Mouse (Mus musculus): Measurements from ENCODE around the gene Gprin2. TPM values are rescaled to one million over a fixed set of nuclear protein-coding genes. Genes with fewer than 3 reads are reported as not detected.
A peak's percentile ranks its signal among the peaks of the same experiment; 100 is the strongest.

Gprin2 gene
- 0.03 and 0.16 TPM in 2 replicates for polyA plus RNA-seq (2014; fragmentation: Nextera tagmentation; extraction: Ambion mirVana)

- Histone ChIP-seq H3K4me3 (ENCODE audit: low read depth, low read length) (peak within 1 kb of the TSS; percentile 64), H3K4me2 (peak within 1 kb of the TSS; percentile 94), H3K36me3 (ENCODE audit: control insufficient read depth, insufficient read depth, low read length) (no peaks in the 10 kb centered on the region), H3K9me3 (ENCODE audit: control insufficient read depth, low read length) (no peaks in the 10 kb centered on the region), H3K4me1 (replicated peaks; ENCODE audit: control insufficient read depth, insufficient read depth, low read length) (0 out of 2 replicates have a peak, but pooled peaks cover 3% of the 10 kb centered on the region), H3K27me3 (replicated peaks; ENCODE audit: control insufficient read depth, insufficient read depth, low read length) (peaks cover 20% of the 10 kb centered on the region), H3K27ac (ENCODE audit: low read depth, low read length) (no peak within 1 kb of the TSS), H3K9ac (ENCODE audit: low read depth, low read length) (peak within 1 kb of the TSS; percentile 41)
- ATAC-seq (replicated peaks; ENCODE audit: low FRiP score) = peak; percentile 15; the same call in 1 of the 2 replicates
- 5% methylated on average over 49 of the region's 52 CpGs for WGBS
- peak; percentile 37 for DNase-seq (ENCODE audit: low spot score)
These were observed at the start of gene Gprin2 for GRCm38 (mm10) chr14:34201231-34202035. Gene Gprin2 (minus strand): TSS chr14:34201653.

- Histone ChIP-seq H3K9ac (ENCODE audit: low read depth, low read length) (no peak overlapping the region), H3K4me2 (no peak overlapping the region), H3K27ac (ENCODE audit: low read depth, low read length) (peak overlapping the region; percentile 71), H3K9me3 (ENCODE audit: control insufficient read depth, low read length) (no peaks in the 10 kb centered on the region), H3K27me3 (replicated peaks; ENCODE audit: control insufficient read depth, insufficient read depth, low read length) (no peaks in the 10 kb centered on the region), H3K4me1 (replicated peaks; ENCODE audit: control insufficient read depth, insufficient read depth, low read length) (peaks cover 6% of the 10 kb centered on the region), H3K36me3 (ENCODE audit: control insufficient read depth, insufficient read depth, low read length) (peaks cover 2% of the 10 kb centered on the region; the same call in 1 of the 2 replicates), H3K4me3 (ENCODE audit: low read depth, low read length) (no peak overlapping the region)
- WGBS = 69% methylated on average over 6 of the region's 6 CpGs
- DNase-seq (ENCODE audit: low spot score) (no peak), ATAC-seq (replicated peaks; ENCODE audit: low FRiP score) (peak; percentile 57; the same call in 1 of the 2 replicates)
These were observed 39.2 kb upstream of the Gprin2 start for GRCm38 (mm10) chr14:34240676-34241075.

GRCm38 (mm10) chr14:34240263-34240662 is 38.8 kb upstream of the Gprin2 start:
- H3K4me3 ChIP-seq (ENCODE audit: low read depth, low read length) = no peak overlapping the region
- H3K27ac ChIP-seq (ENCODE audit: low read depth, low read length) = peak overlapping the region; percentile 71
- H3K9me3 ChIP-seq (ENCODE audit: control insufficient read depth, low read length) = no peaks in the 10 kb centered on the region
- H3K4me1 ChIP-seq (replicated peaks; ENCODE audit: control insufficient read depth, insufficient read depth, low read length) = peaks cover 6% of the 10 kb centered on the region
- 36% methylated on average over 10 of the region's 10 CpGs for WGBS
- DNase-seq (ENCODE audit: low spot score) = no peak
- peaks cover 2% of the 10 kb centered on the region; the same call in 1 of the 2 replicates for H3K36me3 ChIP-seq (ENCODE audit: control insufficient read depth, insufficient read depth, low read length)
- no peak overlapping the region for H3K9ac ChIP-seq (ENCODE audit: low read depth, low read length)
- H3K27me3 ChIP-seq (replicated peaks; ENCODE audit: control insufficient read depth, insufficient read depth, low read length) = no peaks in the 10 kb centered on the region
- ATAC-seq (replicated peaks; ENCODE audit: low FRiP score) = no peak; the same call in 1 of the 2 replicates
- no peak overlapping the region for H3K4me2 ChIP-seq

- H3K4me2 ChIP-seq = peak overlapping the region; percentile 65
- no peaks in the 10 kb centered on the region for H3K27me3 ChIP-seq (replicated peaks; ENCODE audit: control insufficient read depth, insufficient read depth, low read length)
- H3K4me3 ChIP-seq (ENCODE audit: low read depth, low read length) = peak overlapping the region; percentile 21
- ATAC-seq (replicated peaks; ENCODE audit: low FRiP score) = peak; percentile 96
- DNase-seq (ENCODE audit: low spot score) = peak; percentile 61
- no peak overlapping the region for H3K9ac ChIP-seq (ENCODE audit: low read depth, low read length)
- H3K9me3 ChIP-seq (ENCODE audit: control insufficient read depth, low read length) = no peaks in the 10 kb centered on the region
- no peaks in the 10 kb centered on the region for H3K4me1 ChIP-seq (replicated peaks; ENCODE audit: control insufficient read depth, insufficient read depth, low read length)
- H3K27ac ChIP-seq (ENCODE audit: low read depth, low read length) = no peak overlapping the region
- H3K36me3 ChIP-seq (ENCODE audit: control insufficient read depth, insufficient read depth, low read length) = peaks cover 2% of the 10 kb centered on the region; the same call in 1 of the 2 replicates
- 14% methylated on average over 16 of the region's 16 CpGs for WGBS
These were observed 33.4 kb upstream of the Gprin2 start for GRCm38 (mm10) chr14:34234630-34235380.

GRCm38 (mm10) chr14:34233846-34234245 is 32.4 kb upstream of the Gprin2 start:
- H3K9me3 ChIP-seq (ENCODE audit: control insufficient read depth, low read length) = no peaks in the 10 kb centered on the region
- peaks cover 2% of the 10 kb centered on the region; the same call in 1 of the 2 replicates for H3K36me3 ChIP-seq (ENCODE audit: control insufficient read depth, insufficient read depth, low read length)
- ATAC-seq (replicated peaks; ENCODE audit: low FRiP score) (no peak), DNase-seq (ENCODE audit: low spot score) (no peak)
- no peak overlapping the region for H3K4me3 ChIP-seq (ENCODE audit: low read depth, low read length)
- no peak overlapping the region for H3K27ac ChIP-seq (ENCODE audit: low read depth, low read length)
- H3K4me2 ChIP-seq = no peak overlapping the region
- 68% methylated on average over 4 of the region's 4 CpGs for WGBS
- H3K4me1 ChIP-seq (replicated peaks; ENCODE audit: control insufficient read depth, insufficient read depth, low read length) = no peaks in the 10 kb centered on the region
- no peaks in the 10 kb centered on the region for H3K27me3 ChIP-seq (replicated peaks; ENCODE audit: control insufficient read depth, insufficient read depth, low read length)
- no peak overlapping the region for H3K9ac ChIP-seq (ENCODE audit: low read depth, low read length)

GRCm38 (mm10) chr14:34232866-34233680 is 31.6 kb upstream of the Gprin2 start:
- no peak overlapping the region for H3K4me3 ChIP-seq (ENCODE audit: low read depth, low read length)
- no peak for DNase-seq (ENCODE audit: low spot score)
- H3K4me1 ChIP-seq (replicated peaks; ENCODE audit: control insufficient read depth, insufficient read depth, low read length) = no peaks in the 10 kb centered on the region
- ATAC-seq (replicated peaks; ENCODE audit: low FRiP score) = no peak
- no peak overlapping the region for H3K9ac ChIP-seq (ENCODE audit: low read depth, low read length)
- H3K9me3 ChIP-seq (ENCODE audit: control insufficient read depth, low read length) = no peaks in the 10 kb centered on the region
- peaks cover 2% of the 10 kb centered on the region; the same call in 1 of the 2 replicates for H3K36me3 ChIP-seq (ENCODE audit: control insufficient read depth, insufficient read depth, low read length)
- H3K27ac ChIP-seq (ENCODE audit: low read depth, low read length) = no peak overlapping the region
- 86% methylated on average over 9 of the region's 9 CpGs for WGBS
- H3K4me2 ChIP-seq = no peak overlapping the region
- no peaks in the 10 kb centered on the region for H3K27me3 ChIP-seq (replicated peaks; ENCODE audit: control insufficient read depth, insufficient read depth, low read length)

- Histone ChIP-seq H3K36me3 (ENCODE audit: control insufficient read depth, insufficient read depth, low read length) (peaks cover 2% of the 10 kb centered on the region; the same call in 1 of the 2 replicates), H3K9me3 (ENCODE audit: control insufficient read depth, low read length) (no peaks in the 10 kb centered on the region), H3K4me3 (ENCODE audit: low read depth, low read length) (no peak overlapping the region), H3K4me2 (no peak overlapping the region), H3K9ac (ENCODE audit: low read depth, low read length) (no peak overlapping the region), H3K27ac (ENCODE audit: low read depth, low read length) (no peak overlapping the region), H3K27me3 (replicated peaks; ENCODE audit: control insufficient read depth, insufficient read depth, low read length) (no peaks in the 10 kb centered on the region), H3K4me1 (replicated peaks; ENCODE audit: control insufficient read depth, insufficient read depth, low read length) (no peaks in the 10 kb centered on the region)
- WGBS = 73% methylated on average over 7 of the region's 7 CpGs
- no peak for ATAC-seq (replicated peaks; ENCODE audit: low FRiP score)
- DNase-seq (ENCODE audit: low spot score) = no peak
These were observed 30.9 kb upstream of the Gprin2 start for GRCm38 (mm10) chr14:34232340-34232739.
